Mouse (Mus musculus) G1E (cell line): ENCODE results near the gene Sec22a.

Source experiments
- CTCF ChIP-seq: IDR thresholded peaks from 2 replicates; pipeline ENCODE4 v1.5.1; 2012; ENCODE audit warnings: low read depth, low read length, inconsistent platforms, mixed read lengths
- GATA2 ChIP-seq: IDR thresholded peaks from 2 replicates; pipeline ENCODE4 v1.6.1; 2012; ENCODE audit warnings: low read depth, low read length, inconsistent platforms, borderline replicate concordance
- TAL1 ChIP-seq: conservative IDR thresholded peaks from 2 replicates; pipeline ENCODE4 v1.6.1; 2012; ENCODE audit warnings: low read depth, low read length, inconsistent platforms, mixed read lengths

DNA sequence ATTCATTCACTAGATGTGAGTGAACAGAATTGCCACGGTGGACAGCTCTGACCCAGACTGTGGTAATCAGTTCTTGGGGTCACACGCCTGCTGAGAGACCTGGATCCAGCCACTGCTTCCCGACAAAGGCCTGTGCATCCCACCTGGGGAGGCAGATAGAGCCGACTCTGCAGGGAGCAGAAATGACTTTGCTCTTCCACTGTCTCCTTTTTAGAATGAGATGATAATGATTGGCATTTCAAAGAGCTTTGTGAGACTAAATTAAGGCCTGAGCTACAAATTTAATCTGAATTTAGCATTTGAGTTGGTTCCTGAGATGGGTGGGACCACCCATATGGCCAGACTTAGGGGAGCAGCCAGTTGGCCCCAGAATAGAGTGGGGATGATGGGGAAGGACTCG, 41.1 kb upstream of the Sec22a start:
- no peak for TF ChIP-seq CTCF
- no peak for TF ChIP-seq TAL1
- TF ChIP-seq GATA2, result no peak
